Mouse (Mus musculus) left cerebral cortex, adult 2 months (tissue): ENCODE results near the gene Prep. TPM values are rescaled to one million over a fixed set of nuclear protein-coding genes. Genes with fewer than 3 reads are reported as not detected.
A peak's percentile ranks its signal among the peaks of the same experiment; 100 is the strongest.

Experiments
- DNase-seq, 2 experiments: peaks; one replicate each; pipeline ENCODE4 v3.0.0; 2021 to 2022; ENCODE audit warnings: low spot score in 2 of 2, mixed read lengths in 1 of 2; ENCODE audit errors: extremely low spot score in 1 of 2
- H3K27ac ChIP-seq: fragments of 200-600 bp; 2 replicates; pipeline ENCODE4 v1.8.1; 2022
- H3K4me3 ChIP-seq: fragments of 200-600 bp; 2 replicates; pipeline ENCODE4 v1.8.1; 2022
- CTCF ChIP-seq: fragments of 200-600 bp; IDR thresholded peaks from 2 replicates; pipeline ENCODE4 v1.8.1; 2022; ENCODE audit warnings: antibody characterized with exemption, mild to moderate bottlenecking, moderate library complexity
- intact Hi-C: fragments of 180-260 bp; cut with DNase I; formaldehyde crosslinking; loops from one replicate; pipeline ENCODE4 v1.15.1; 2025
- long read RNA-seq, 2 experiments: library from polyadenylated mRNA; stranded (forward); transcript quantifications; one replicate each; pipeline ENCODE4 v2.0.0; 2021; ENCODE audit warnings: borderline mapping rate in 2 of 2
- total RNA-seq, 2 experiments: library from RNA; stranded (reverse); gene quantifications; 2 replicates each; pipeline ENCODE4 v1.2.3; 2021

Prep gene
- 1 to 10 TPM; 7.9 to 8.3 TPM for total RNA-seq
- long read RNA-seq, experiment 1, full-length matches to known transcripts: 34 of 38 reads
- long read RNA-seq, experiment 1, partial matches to known transcripts: 1 of 38 reads
- long read RNA-seq, experiment 1, other reads (novel, unspliced or antisense): 3 of 38 reads
- long read RNA-seq, experiment 2, full-length matches to known transcripts: 27 of 30 reads
- long read RNA-seq, experiment 2, partial matches to known transcripts: 2 of 30 reads
- long read RNA-seq, experiment 2, other reads (novel, unspliced or antisense): 1 of 30 reads

GRCm38 (mm10) chr10:45066931-45067308 is at the start of gene Prep:
TSS of gene Prep (plus strand) at chr10:45067203.
- intact Hi-C loops: no loop called here
- DNase-seq: peak; percentile 92 to 93
- Histone ChIP-seq H3K27ac (peak within 1 kb of the TSS; percentile 86), H3K4me3 (peak within 1 kb of the TSS; percentile 67)
- peak; percentile 62 for TF ChIP-seq CTCF

- TF ChIP-seq CTCF: no peak
- DNase-seq: no peak
- intact Hi-C loops: no loop called here
- Histone ChIP-seq H3K27ac (no peak overlapping the region), H3K4me3 (no peak overlapping the region)
Observed at GRCm38 (mm10) chr10:45017352-45017751, 49.7 kb upstream of the Prep start.

- no peak overlapping the region for H3K27ac ChIP-seq
- H3K4me3 ChIP-seq: no peak overlapping the region
- TF ChIP-seq CTCF: no peak
- intact Hi-C loops: no loop called here
- DNase-seq: no peak
Observed at GRCm38 (mm10) chr10:45017851-45018250, 49.2 kb upstream of the Prep start.

- DNase-seq: no peak
- H3K27ac ChIP-seq: no peak overlapping the region
- TF ChIP-seq CTCF: no peak
- intact Hi-C loops: no loop called here
- H3K4me3 ChIP-seq: no peak overlapping the region
Observed at GRCm38 (mm10) chr10:45019418-45019817, 47.6 kb upstream of the Prep start.

- H3K4me3 ChIP-seq: no peak overlapping the region
- no peak for DNase-seq
- no peak overlapping the region for H3K27ac ChIP-seq
- TF ChIP-seq CTCF: no peak
- intact Hi-C loops: no loop called here
Observed at GRCm38 (mm10) chr10:45019849-45020248, 47.2 kb upstream of the Prep start.

GRCm38 (mm10) chr10:45020291-45020690 is 46.7 kb upstream of the Prep start:
- TF ChIP-seq CTCF: no peak
- Histone ChIP-seq H3K27ac (no peak overlapping the region), H3K4me3 (no peak overlapping the region)
- DNase-seq: no peak
- intact Hi-C loops: no loop called here

GRCm38 (mm10) chr10:45025184-45025583 is 41.8 kb upstream of the Prep start:
- no peak for DNase-seq

GRCm38 (mm10) chr10:45026935-45027334 is 40.1 kb upstream of the Prep start:
- TF ChIP-seq CTCF: no peak
- intact Hi-C loops: no loop called here
- no peak overlapping the region for H3K4me3 ChIP-seq
- no peak overlapping the region for H3K27ac ChIP-seq
- DNase-seq: no peak

More at GRCm38 (mm10) chr10:45025184-45025583, 41.8 kb upstream of the Prep start:
- intact Hi-C loops: no loop called here
- no peak for TF ChIP-seq CTCF
- H3K4me3 ChIP-seq: no peak overlapping the region
- no peak overlapping the region for H3K27ac ChIP-seq

- intact Hi-C loops: loop anchor here (1.0 to 5.0 kb wide), 4 partner anchors 588 to 1093 kb away; no protein-coding TSS in a partner anchor
- H3K4me3 ChIP-seq: no peak overlapping the region
- TF ChIP-seq CTCF: peak; percentile 79
- H3K27ac ChIP-seq: no peak overlapping the region
- peak; percentile 69 to 80 for DNase-seq
Observed at GRCm38 (mm10) chr10:45045268-45045928, 21.6 kb upstream of the Prep start.

- H3K27ac ChIP-seq: no peak overlapping the region
- intact Hi-C loops: loop anchor here (5.0 kb wide), 2 partner anchors 591 to 1096 kb away; no protein-coding TSS in a partner anchor
- TF ChIP-seq CTCF: no peak
- no peak for DNase-seq
- no peak overlapping the region for H3K4me3 ChIP-seq
Observed at GRCm38 (mm10) chr10:45048158-45048557, 18.8 kb upstream of the Prep start.

GRCm38 (mm10) chr10:45048622-45049021 is 18.4 kb upstream of the Prep start:
- no peak overlapping the region for H3K4me3 ChIP-seq
- TF ChIP-seq CTCF: no peak
- H3K27ac ChIP-seq: no peak overlapping the region
- intact Hi-C loops: loop anchor here (5.0 kb wide), 2 partner anchors 591 to 1096 kb away; no protein-coding TSS in a partner anchor
- DNase-seq: no peak

GRCm38 (mm10) chr10:45051125-45051744 is 15.8 kb upstream of the Prep start:
- H3K27ac ChIP-seq: no peak overlapping the region
- TF ChIP-seq CTCF: peak; percentile 72
- peak; percentile 39 to 70 for DNase-seq
- H3K4me3 ChIP-seq: no peak overlapping the region
- intact Hi-C loops: loop anchor here (2.0 kb wide), 1 partner anchor 322 kb away; no protein-coding TSS in a partner anchor
